Mouse (Mus musculus) lung, postnatal 0 days (tissue): ENCODE measurements around the gene Ceacam1.

Source experiments
- CTCF ChIP-seq: IDR thresholded peaks from 2 replicates; pipeline ENCODE4 v1.5.1; 2016; ENCODE audit warnings: antibody characterized with exemption, mild to moderate bottlenecking
- EP300 ChIP-seq: IDR thresholded peaks from 2 replicates; pipeline ENCODE4 v1.6.1; 2016; ENCODE audit warnings: antibody characterized with exemption, mild to moderate bottlenecking, control low read depth

DNA sequence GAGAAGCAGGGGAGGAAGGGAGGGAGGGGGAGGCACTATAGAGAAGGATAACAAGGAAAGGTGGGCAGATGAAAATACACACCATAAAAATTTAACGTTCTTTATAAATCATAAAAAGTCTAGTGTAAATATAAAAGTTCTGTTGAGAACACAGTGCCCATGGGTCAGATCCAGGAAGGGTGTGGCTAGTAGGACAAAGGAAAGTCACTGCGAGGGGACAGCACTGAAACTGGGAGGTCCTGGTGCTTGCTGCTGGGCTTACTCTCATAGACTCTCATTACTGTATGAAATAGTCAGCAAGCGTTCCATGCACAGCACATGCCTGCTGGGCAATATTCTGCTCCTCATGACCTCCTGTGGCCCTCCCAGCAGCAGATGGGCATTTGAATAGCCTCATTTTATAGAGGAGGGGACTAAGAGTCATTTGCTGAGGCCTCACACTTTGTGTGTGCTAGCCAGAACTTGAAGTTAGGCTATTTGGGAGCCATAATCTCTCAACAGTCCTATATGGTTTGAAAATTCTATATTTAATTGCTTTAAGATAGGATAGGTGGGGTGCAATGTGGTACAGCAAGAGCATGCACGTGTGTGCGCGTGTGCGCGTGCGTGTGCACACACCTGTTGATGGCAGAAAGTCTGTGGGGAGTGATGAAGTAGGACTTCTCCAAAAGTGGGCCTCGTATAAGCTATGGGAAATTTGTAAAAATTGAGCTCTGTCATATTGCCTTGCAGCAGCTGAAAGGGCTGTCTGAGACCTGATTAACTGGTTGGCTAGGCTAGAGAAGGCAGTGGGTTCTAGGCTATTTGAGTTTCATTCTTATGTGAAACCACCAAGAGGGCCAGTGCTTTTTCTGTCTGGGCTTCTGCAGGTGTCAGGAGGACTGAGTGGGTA, 42.5 kb downstream of the Ceacam1 start:
- TF ChIP-seq EP300 (peak; percentile 57), CTCF (no peak)
